Mouse (Mus musculus): ENCODE measurements around the gene Itgav. TPM values are rescaled to one million over a fixed set of nuclear protein-coding genes. Genes with fewer than 3 reads are reported as not detected.

The Itgav gene
- polyA plus RNA-seq, 1 experiment from 2014 or later: 15.0 TPM

DNA sequence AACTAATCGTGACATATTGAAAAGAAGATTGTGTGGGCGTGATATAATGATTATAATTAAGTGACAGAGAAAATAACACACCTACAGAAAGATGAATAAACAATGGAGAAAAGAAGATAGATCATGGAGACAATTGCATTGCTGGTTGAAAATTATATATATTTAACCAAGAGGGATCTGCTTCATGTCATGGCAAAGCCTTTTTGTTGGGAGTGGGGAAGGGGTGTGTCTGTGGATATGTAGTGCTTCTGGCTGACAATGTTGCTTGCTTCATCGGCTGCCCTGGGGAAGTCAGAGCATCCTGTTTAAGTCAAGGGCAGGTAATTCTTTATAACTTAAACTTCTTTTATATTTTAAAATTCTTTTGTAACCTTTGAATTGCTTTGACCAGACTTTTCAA, 124.3 kb downstream of the Itgav start:
- Histone ChIP-seq H3K36me3 (ENCODE audit: control insufficient read depth, insufficient read depth) (no peaks in the 10 kb centered on the region), H3K27ac (ENCODE audit: low read length) (no peak overlapping the region), H3K9me3 (replicated peaks; ENCODE audit: control insufficient read depth, low read length) (no peaks in the 10 kb centered on the region), H3K9ac (ENCODE audit: low read depth, low read length) (no peak overlapping the region), H3K4me3 (ENCODE audit: low read depth, low read length) (no peak overlapping the region), H3K4me2 (ENCODE audit: low read depth, low read length) (no peak overlapping the region), H3K4me1 (ENCODE audit: control insufficient read depth, low read depth, low read length) (no peaks in the 10 kb centered on the region), H3K27me3 (ENCODE audit: control insufficient read depth, insufficient read depth, low read depth, low read length) (no peaks in the 10 kb centered on the region)
- WGBS (ENCODE audit: insufficient replicate concordance): 71% methylated on average over 3 of the region's 3 CpGs
- no peak for ATAC-seq (ENCODE audit: low read depth)

GRCm38 (mm10) chr2:83853423-83853822, 129.2 kb downstream of the Itgav start:
- Histone ChIP-seq H3K9ac (ENCODE audit: low read depth, low read length) (no peak overlapping the region), H3K4me3 (ENCODE audit: low read depth, low read length) (no peak overlapping the region), H3K27ac (ENCODE audit: low read length) (no peak overlapping the region), H3K36me3 (ENCODE audit: control insufficient read depth, insufficient read depth) (no peaks in the 10 kb centered on the region), H3K27me3 (ENCODE audit: control insufficient read depth, insufficient read depth, low read depth, low read length) (no peaks in the 10 kb centered on the region), H3K4me1 (ENCODE audit: control insufficient read depth, low read depth, low read length) (no peaks in the 10 kb centered on the region), H3K9me3 (replicated peaks; ENCODE audit: control insufficient read depth, low read length) (no peaks in the 10 kb centered on the region), H3K4me2 (ENCODE audit: low read depth, low read length) (no peak overlapping the region)
- ATAC-seq (ENCODE audit: low read depth): no peak
- WGBS (ENCODE audit: insufficient replicate concordance): 66% methylated on average over 10 of the region's 10 CpGs

DNA sequence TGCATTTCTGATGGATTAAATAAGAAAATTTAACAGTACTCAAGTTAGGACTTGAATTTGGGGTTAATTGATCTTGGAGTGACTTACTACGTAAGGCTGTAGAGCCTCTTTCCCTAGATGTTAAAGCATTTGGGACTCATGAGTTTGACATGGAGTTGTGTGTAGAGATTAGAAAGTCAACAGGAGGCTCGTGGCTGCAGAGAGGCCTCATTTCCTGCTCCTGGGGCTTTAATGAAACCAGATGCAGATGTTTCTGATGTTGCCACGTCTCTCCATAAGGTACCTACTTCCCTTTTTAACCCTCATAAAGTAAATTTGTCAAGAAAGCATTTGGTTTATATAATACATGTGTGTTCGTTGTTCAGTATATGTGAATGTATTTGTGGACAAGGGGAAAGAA, 132.0 kb downstream of the Itgav start:
- WGBS (ENCODE audit: insufficient replicate concordance): 18% methylated on average over 4 of the region's 4 CpGs
- H3K27ac ChIP-seq (ENCODE audit: low read length): no peak overlapping the region
- no peak overlapping the region for H3K4me2 ChIP-seq (ENCODE audit: low read depth, low read length)
- H3K36me3 ChIP-seq (ENCODE audit: control insufficient read depth, insufficient read depth): no peaks in the 10 kb centered on the region
- no peak overlapping the region for H3K9ac ChIP-seq (ENCODE audit: low read depth, low read length)
- ATAC-seq (ENCODE audit: low read depth): no peak
- H3K9me3 ChIP-seq (replicated peaks; ENCODE audit: control insufficient read depth, low read length): no peaks in the 10 kb centered on the region
- no peaks in the 10 kb centered on the region for H3K4me1 ChIP-seq (ENCODE audit: control insufficient read depth, low read depth, low read length)
- no peak overlapping the region for H3K4me3 ChIP-seq (ENCODE audit: low read depth, low read length)
- H3K27me3 ChIP-seq (ENCODE audit: control insufficient read depth, insufficient read depth, low read depth, low read length): no peaks in the 10 kb centered on the region

Other genes with a start within 250 kb of the Itgav start
- gene Zc3h15, start 80.0 kb upstream of the Itgav start, polyA plus RNA-seq (2015; fragmentation: Nextera tagmentation; extraction: Ambion mirVana): 38.9 and 45.5 TPM in 2 replicates
- 0.28 and 0.33 TPM in 2 replicates for gene Fam171b, start 88.2 kb downstream of the Itgav start, polyA plus RNA-seq (2015; fragmentation: Nextera tagmentation; extraction: Ambion mirVana)
- not detected in 2 replicates for gene Zswim2, start 216.8 kb downstream of the Itgav start, polyA plus RNA-seq (2015; fragmentation: Nextera tagmentation; extraction: Ambion mirVana)
- gene Gm13698, start 231.3 kb downstream of the Itgav start, polyA plus RNA-seq (2015; fragmentation: Nextera tagmentation; extraction: Ambion mirVana): not detected in 2 replicates
- not detected in 2 replicates for gene Gm13693, start 237.1 kb downstream of the Itgav start, polyA plus RNA-seq (2015; fragmentation: Nextera tagmentation; extraction: Ambion mirVana)
- gene Gm13695, start 242.9 kb downstream of the Itgav start, polyA plus RNA-seq (2015; fragmentation: Nextera tagmentation; extraction: Ambion mirVana): not detected in 2 replicates
- not detected in 2 replicates for gene Gm13696, start 248.7 kb downstream of the Itgav start, polyA plus RNA-seq (2015; fragmentation: Nextera tagmentation; extraction: Ambion mirVana)